Mouse (Mus musculus) mouse trophoblast stem cell (cell line): ENCODE data around the gene Ddx6.
"Not testable (repeated sequence)": the region's sequence is repeated elsewhere in the genome, so short reads cannot be mapped to it uniquely, and the experiment has no call there.

Experiments used
- in situ Hi-C, 2 experiments: fragments of 300-500 bp; cut with MseI, MboI; formaldehyde crosslinking; loops; 2 replicates in 1 of 2; 3 replicates in 1 of 2; pipeline ENCODE4 v1.15.1; 2025

Ddx6 gene

GRCm38 (mm10) chr9:44593886-44594285 lies 10.8 kb upstream of the Ddx6 start:
- in situ Hi-C loops, result no loop called here

GRCm38 (mm10) chr9:44594901-44595536 lies 9.7 kb upstream of the Ddx6 start:
- in situ Hi-C loops, result no loop called here

GRCm38 (mm10) chr9:44595537-44595930 lies 9.2 kb upstream of the Ddx6 start:
- in situ Hi-C loops, result no loop called here

GRCm38 (mm10) chr9:44597742-44598141 lies 7.0 kb upstream of the Ddx6 start:
- in situ Hi-C loops, result no loop called here

GRCm38 (mm10) chr9:44598899-44599495 lies 5.7 kb upstream of the Ddx6 start:
- in situ Hi-C loops, result no loop called here

GRCm38 (mm10) chr9:44599616-44600015 lies 5.1 kb upstream of the Ddx6 start:
- in situ Hi-C loops, result no loop called here

GRCm38 (mm10) chr9:44600801-44601200 lies 3.9 kb upstream of the Ddx6 start:
- in situ Hi-C loops, result no loop called here

- in situ Hi-C loops, result no loop called here
Measured at GRCm38 (mm10) chr9:44602766-44603165, 1.9 kb upstream of the Ddx6 start.

GRCm38 (mm10) chr9:44603454-44604289 lies 1.0 kb upstream of the Ddx6 start:
- in situ Hi-C loops, result no loop called here

GRCm38 (mm10) chr9:44604290-44604778 lies 358 bp upstream of the Ddx6 start:
- in situ Hi-C loops, result no loop called here

GRCm38 (mm10) chr9:44605616-44606165 lies 999 bp downstream of the Ddx6 start:
- in situ Hi-C loops, result no loop called here

GRCm38 (mm10) chr9:44606646-44607045 lies 2.0 kb downstream of the Ddx6 start:
- in situ Hi-C loops, result no loop called here

GRCm38 (mm10) chr9:44607306-44607705 lies 2.6 kb downstream of the Ddx6 start:
- in situ Hi-C loops, result no loop called here

- in situ Hi-C loops, result no loop called here
Measured at GRCm38 (mm10) chr9:44610371-44610770, 5.7 kb downstream of the Ddx6 start.

GRCm38 (mm10) chr9:44613081-44613480 lies 8.4 kb downstream of the Ddx6 start:
- in situ Hi-C loops, result not testable (repeated sequence)

- in situ Hi-C loops, result no loop called here
Measured at GRCm38 (mm10) chr9:44621114-44621513, 16.4 kb downstream of the Ddx6 start.

- in situ Hi-C loops, result no loop called here
Measured at GRCm38 (mm10) chr9:44624390-44624789, 19.7 kb downstream of the Ddx6 start.

- in situ Hi-C loops, result no loop called here
Measured at GRCm38 (mm10) chr9:44626268-44626667, 21.6 kb downstream of the Ddx6 start.

- in situ Hi-C loops, result no loop called here
Measured at GRCm38 (mm10) chr9:44637551-44638169, 33.0 kb downstream of the Ddx6 start.

GRCm38 (mm10) chr9:44638726-44639125 lies 34.0 kb downstream of the Ddx6 start:
- in situ Hi-C loops, result not testable (repeated sequence)

- in situ Hi-C loops, result not testable (repeated sequence)
Measured at GRCm38 (mm10) chr9:44640028-44640427, 35.3 kb downstream of the Ddx6 start.
